Mouse (Mus musculus) small intestine, adult 2 months (tissue): ENCODE results near the gene Gm42420.

ENCODE experiments used
- CTCF ChIP-seq: fragments of 200-500 bp; IDR thresholded peaks from 2 replicates; pipeline ENCODE4 v1.5.1; 2012; ENCODE audit warnings: low read depth, mild to moderate bottlenecking, control low read depth, inconsistent platforms, low read length, moderate library complexity, mixed read lengths; ENCODE audit not compliant: insufficient replicate concordance, insufficient read length; ENCODE audit errors: extremely low read depth
- POLR2A ChIP-seq: fragments of 200-500 bp; IDR thresholded peaks from 2 replicates; pipeline ENCODE4 v1.6.1; 2012; ENCODE audit warnings: low read depth, mild to moderate bottlenecking, control low read depth, inconsistent platforms, low read length, moderate library complexity

GRCm38 (mm10) chr6:39557723-39558261 lies 27.8 kb upstream of the Gm42420 start, which contains the start of gene Dennd2a:
- no peak for TF ChIP-seq CTCF
- TF ChIP-seq POLR2A: no peak; the same call in 1 of the 2 replicates
